Mouse (Mus musculus): ENCODE results near the gene G430095P16Rik. TPM values are rescaled to one million over a fixed set of nuclear protein-coding genes. Genes with fewer than 3 reads are reported as not detected.

G430095P16Rik gene
- 0.84 and 1.8 TPM in 2 replicates for polyA plus RNA-seq (2014; fragmentation: Nextera tagmentation; extraction: Ambion mirVana)

DNA sequence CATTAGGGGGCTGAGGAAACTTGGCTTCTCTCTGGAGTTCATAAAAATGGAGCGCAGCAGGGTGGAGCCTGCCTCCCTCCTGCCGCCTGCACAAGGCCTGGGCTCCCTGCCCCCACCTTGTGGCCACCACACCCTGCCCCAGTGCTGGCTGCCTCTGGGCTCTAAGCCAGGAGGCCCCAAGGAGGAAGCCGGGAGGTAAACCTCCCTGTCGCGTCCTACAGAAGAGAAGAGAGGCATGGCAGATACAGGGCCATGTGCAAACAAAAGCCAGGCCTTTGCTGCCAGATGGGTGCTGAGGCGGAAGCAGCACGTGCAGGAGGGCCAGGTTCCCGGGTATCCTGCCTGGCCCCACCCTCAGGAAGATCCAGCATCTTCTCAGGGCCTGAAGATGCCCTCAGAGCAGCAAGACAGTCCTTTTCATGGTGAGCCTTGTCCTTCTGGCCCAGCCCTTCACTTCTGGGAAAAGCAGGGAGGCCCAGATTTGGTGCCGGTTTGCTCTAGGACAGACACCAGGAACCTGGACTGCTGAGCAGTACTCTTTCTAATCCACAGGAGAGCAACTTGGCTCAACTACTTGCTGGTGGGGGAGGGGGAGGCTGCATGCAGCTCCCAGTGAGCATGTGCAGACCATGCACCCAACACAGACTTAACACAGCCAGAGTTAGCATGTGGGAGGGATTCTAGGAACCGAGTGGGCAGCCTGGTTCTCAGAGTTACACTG lies at the start of gene G430095P16Rik:
Gene G430095P16Rik (plus strand): TSS at position 158 of the 721 bp plus-strand sequence.
- peaks cover 18% of the 10 kb centered on the region for H3K4me1 ChIP-seq (ENCODE audit: control insufficient read depth, insufficient read depth, low read length)
- peak; percentile 55 for DNase-seq (ENCODE audit: low spot score)
- peak within 1 kb of the TSS; percentile 81 for H3K27ac ChIP-seq (ENCODE audit: low read depth, low read length)
- H3K9me3 ChIP-seq (ENCODE audit: control insufficient read depth, low read length) = no peaks in the 10 kb centered on the region
- peaks cover 35% of the 10 kb centered on the region for H3K27me3 ChIP-seq (ENCODE audit: control insufficient read depth, insufficient read depth, low read length)
- 27% methylated on average over 10 of the region's 10 CpGs for WGBS
- peak within 1 kb of the TSS; percentile 21 for H3K4me2 ChIP-seq (ENCODE audit: low read depth)
- H3K9ac ChIP-seq (ENCODE audit: low read length) = peak within 1 kb of the TSS; percentile 46
- peak; percentile 53; the same call in 1 of the 2 replicates for ATAC-seq (ENCODE audit: insufficient read depth, low FRiP score, low TSS enrichment)
- no peaks in the 10 kb centered on the region for H3K36me3 ChIP-seq (ENCODE audit: control insufficient read depth, insufficient read depth, low read length)
- H3K4me3 ChIP-seq (ENCODE audit: low read depth, low read length) = no peak within 1 kb of the TSS

DNA sequence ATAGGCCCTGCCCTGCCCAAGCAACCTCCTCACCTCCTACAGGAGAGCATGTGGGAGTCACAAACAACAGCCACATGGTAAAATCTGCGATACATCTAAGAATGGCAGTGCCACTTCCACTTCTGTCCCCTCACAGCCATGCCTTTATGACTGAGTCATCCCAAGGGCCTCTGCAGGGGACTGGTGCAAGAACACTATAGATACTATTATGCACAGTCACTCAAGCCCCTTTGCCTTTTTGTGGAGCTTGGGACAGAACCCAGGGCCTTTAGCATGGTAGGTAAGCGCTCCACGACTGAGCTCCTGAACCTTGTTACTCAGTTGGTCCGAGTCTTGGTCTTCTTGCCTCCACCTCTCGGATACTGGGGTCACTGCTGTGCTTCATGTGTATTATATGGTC lies 45.5 kb upstream of the G430095P16Rik start:
- no peaks in the 10 kb centered on the region for H3K27me3 ChIP-seq (ENCODE audit: control insufficient read depth, insufficient read depth, low read length)
- no peaks in the 10 kb centered on the region for H3K4me1 ChIP-seq (ENCODE audit: control insufficient read depth, insufficient read depth, low read length)
- H3K27ac ChIP-seq (ENCODE audit: low read depth, low read length) = no peak overlapping the region
- no peak for DNase-seq (ENCODE audit: low spot score)
- H3K4me2 ChIP-seq (ENCODE audit: low read depth) = no peak overlapping the region
- no peaks in the 10 kb centered on the region for H3K9me3 ChIP-seq (ENCODE audit: control insufficient read depth, low read length)
- H3K36me3 ChIP-seq (ENCODE audit: control insufficient read depth, insufficient read depth, low read length) = peaks cover 15% of the 10 kb centered on the region
- no peak overlapping the region for H3K9ac ChIP-seq (ENCODE audit: low read length)
- no peak overlapping the region for H3K4me3 ChIP-seq (ENCODE audit: low read depth, low read length)
- ATAC-seq (ENCODE audit: insufficient read depth, low FRiP score, low TSS enrichment) = no peak
- 95% methylated on average over 5 of the region's 5 CpGs for WGBS

DNA sequence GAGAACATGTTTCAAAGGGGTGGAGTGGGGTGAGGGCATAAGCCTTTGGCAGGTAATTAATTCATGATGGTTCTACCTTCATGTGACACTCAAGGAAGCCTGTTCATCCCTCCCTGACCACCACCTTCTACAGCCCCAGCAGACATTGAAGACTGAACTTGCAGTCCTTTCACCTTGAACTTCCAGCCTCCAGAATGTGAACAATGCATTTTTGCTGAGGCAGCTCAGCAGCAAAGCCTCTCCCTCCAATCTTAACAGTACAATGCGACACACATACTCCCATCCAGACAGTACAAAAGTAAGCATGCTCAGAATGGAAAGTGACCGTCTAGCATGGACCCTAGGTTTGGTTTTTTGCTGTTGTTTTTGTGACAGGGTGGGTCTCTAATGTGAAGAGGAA lies 41.3 kb upstream of the G430095P16Rik start:
- no peak overlapping the region for H3K27ac ChIP-seq (ENCODE audit: low read depth, low read length)
- WGBS = 97% methylated on average over 2 of the region's 2 CpGs
- no peaks in the 10 kb centered on the region for H3K36me3 ChIP-seq (ENCODE audit: control insufficient read depth, insufficient read depth, low read length)
- DNase-seq (ENCODE audit: low spot score) (no peak), ATAC-seq (ENCODE audit: insufficient read depth, low FRiP score, low TSS enrichment) (no peak)
- H3K27me3 ChIP-seq (ENCODE audit: control insufficient read depth, insufficient read depth, low read length) = no peaks in the 10 kb centered on the region
- H3K4me2 ChIP-seq (ENCODE audit: low read depth) = no peak overlapping the region
- no peaks in the 10 kb centered on the region for H3K9me3 ChIP-seq (ENCODE audit: control insufficient read depth, low read length)
- no peak overlapping the region for H3K9ac ChIP-seq (ENCODE audit: low read length)
- no peak overlapping the region for H3K4me3 ChIP-seq (ENCODE audit: low read depth, low read length)
- H3K4me1 ChIP-seq (ENCODE audit: control insufficient read depth, insufficient read depth, low read length) = peaks cover 8% of the 10 kb centered on the region

DNA sequence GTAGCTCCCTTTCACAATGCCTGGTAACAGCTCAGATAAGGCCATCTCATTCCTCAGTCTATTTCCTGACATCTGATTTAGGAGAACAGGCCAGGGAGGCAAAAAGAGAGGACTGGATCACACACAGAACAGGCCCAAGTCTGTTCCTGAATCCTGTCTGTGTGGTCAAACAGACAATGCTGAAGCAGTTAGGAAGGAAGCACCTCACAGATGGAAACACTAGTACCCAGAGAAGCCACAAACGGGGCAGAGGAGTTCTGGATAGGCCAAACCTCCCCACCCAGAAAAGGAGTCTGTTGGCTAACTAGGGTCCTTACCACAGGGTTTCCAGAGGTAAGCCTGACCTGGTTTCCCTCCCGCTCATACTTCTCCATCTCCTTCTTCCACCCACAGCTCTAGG lies 40.5 kb upstream of the G430095P16Rik start:
- Histone ChIP-seq H3K27me3 (ENCODE audit: control insufficient read depth, insufficient read depth, low read length) (no peaks in the 10 kb centered on the region), H3K9me3 (ENCODE audit: control insufficient read depth, low read length) (no peaks in the 10 kb centered on the region), H3K36me3 (ENCODE audit: control insufficient read depth, insufficient read depth, low read length) (no peaks in the 10 kb centered on the region), H3K4me2 (ENCODE audit: low read depth) (no peak overlapping the region), H3K4me1 (ENCODE audit: control insufficient read depth, insufficient read depth, low read length) (peaks cover 11% of the 10 kb centered on the region), H3K9ac (ENCODE audit: low read length) (no peak overlapping the region), H3K27ac (ENCODE audit: low read depth, low read length) (no peak overlapping the region), H3K4me3 (ENCODE audit: low read depth, low read length) (no peak overlapping the region)
- ATAC-seq (ENCODE audit: insufficient read depth, low FRiP score, low TSS enrichment) (no peak), DNase-seq (ENCODE audit: low spot score) (no peak)
- 91% methylated on average over 2 of the region's 2 CpGs for WGBS

GRCm38 (mm10) chr8:84684537-84684936 lies 38.3 kb upstream of the G430095P16Rik start:
- 44% methylated on average over 3 of the region's 3 CpGs for WGBS
- DNase-seq (ENCODE audit: low spot score) (no peak), ATAC-seq (ENCODE audit: insufficient read depth, low FRiP score, low TSS enrichment) (no peak)
- no peak overlapping the region for H3K4me3 ChIP-seq (ENCODE audit: low read depth, low read length)
- no peaks in the 10 kb centered on the region for H3K36me3 ChIP-seq (ENCODE audit: control insufficient read depth, insufficient read depth, low read length)
- H3K4me1 ChIP-seq (ENCODE audit: control insufficient read depth, insufficient read depth, low read length) = peaks cover 11% of the 10 kb centered on the region
- H3K9me3 ChIP-seq (ENCODE audit: control insufficient read depth, low read length) = no peaks in the 10 kb centered on the region
- no peak overlapping the region for H3K27ac ChIP-seq (ENCODE audit: low read depth, low read length)
- no peak overlapping the region for H3K4me2 ChIP-seq (ENCODE audit: low read depth)
- H3K9ac ChIP-seq (ENCODE audit: low read length) = no peak overlapping the region
- no peaks in the 10 kb centered on the region for H3K27me3 ChIP-seq (ENCODE audit: control insufficient read depth, insufficient read depth, low read length)

GRCm38 (mm10) chr8:84686191-84687002 lies 36.4 kb upstream of the G430095P16Rik start, which contains the start of gene Trmt1:
Trmt1 (plus strand) TSS chr8:84686307.
- H3K4me1 ChIP-seq (ENCODE audit: control insufficient read depth, insufficient read depth, low read length) = peaks cover 16% of the 10 kb centered on the region
- ATAC-seq (ENCODE audit: insufficient read depth, low FRiP score, low TSS enrichment) (0 out of 2 replicates have a peak, but pooled peaks have one; percentile 1), DNase-seq (ENCODE audit: low spot score) (peak; percentile 26)
- no peaks in the 10 kb centered on the region for H3K36me3 ChIP-seq (ENCODE audit: control insufficient read depth, insufficient read depth, low read length)
- peak within 1 kb of the TSS; percentile 96 for H3K4me3 ChIP-seq (ENCODE audit: low read depth, low read length)
- no peaks in the 10 kb centered on the region for H3K27me3 ChIP-seq (ENCODE audit: control insufficient read depth, insufficient read depth, low read length)
- peak within 1 kb of the TSS; percentile 86 for H3K4me2 ChIP-seq (ENCODE audit: low read depth)
- H3K9me3 ChIP-seq (ENCODE audit: control insufficient read depth, low read length) = no peaks in the 10 kb centered on the region
- peak within 1 kb of the TSS; percentile 98 for H3K9ac ChIP-seq (ENCODE audit: low read length)
- 9% methylated on average over 20 of the region's 20 CpGs for WGBS
- H3K27ac ChIP-seq (ENCODE audit: low read depth, low read length) = peak within 1 kb of the TSS; percentile 86

- 1% methylated on average over 46 of the region's 62 CpGs for WGBS
- peaks cover 16% of the 10 kb centered on the region for H3K4me1 ChIP-seq (ENCODE audit: control insufficient read depth, insufficient read depth, low read length)
- H3K4me3 ChIP-seq (ENCODE audit: low read depth, low read length) = peak overlapping the region; percentile 96
- peak overlapping the region; percentile 98 for H3K9ac ChIP-seq (ENCODE audit: low read length)
- H3K9me3 ChIP-seq (ENCODE audit: control insufficient read depth, low read length) = no peaks in the 10 kb centered on the region
- DNase-seq (ENCODE audit: low spot score) = peak; percentile 58
- H3K36me3 ChIP-seq (ENCODE audit: control insufficient read depth, insufficient read depth, low read length) = peaks cover 1% of the 10 kb centered on the region
- H3K27ac ChIP-seq (ENCODE audit: low read depth, low read length) = peak overlapping the region; percentile 86
- peak; percentile 24 for ATAC-seq (ENCODE audit: insufficient read depth, low FRiP score, low TSS enrichment)
- peak overlapping the region; percentile 86 for H3K4me2 ChIP-seq (ENCODE audit: low read depth)
- H3K27me3 ChIP-seq (ENCODE audit: control insufficient read depth, insufficient read depth, low read length) = no peaks in the 10 kb centered on the region
Observed at GRCm38 (mm10) chr8:84687003-84687704, 35.7 kb upstream of the G430095P16Rik start.

GRCm38 (mm10) chr8:84687705-84688100 lies 35.1 kb upstream of the G430095P16Rik start, which contains the start of gene Nacc1:
Nacc1 (minus strand) TSS chr8:84687862.
- H3K4me3 ChIP-seq (ENCODE audit: low read depth, low read length) = peak within 1 kb of the TSS; percentile 96
- no peaks in the 10 kb centered on the region for H3K27me3 ChIP-seq (ENCODE audit: control insufficient read depth, insufficient read depth, low read length)
- H3K27ac ChIP-seq (ENCODE audit: low read depth, low read length) = peak within 1 kb of the TSS; percentile 86
- ATAC-seq (ENCODE audit: insufficient read depth, low FRiP score, low TSS enrichment) = peak; percentile 83
- no peaks in the 10 kb centered on the region for H3K9me3 ChIP-seq (ENCODE audit: control insufficient read depth, low read length)
- H3K9ac ChIP-seq (ENCODE audit: low read length) = peak within 1 kb of the TSS; percentile 98
- WGBS = 0% methylated on average over 31 of the region's 37 CpGs
- peaks cover 2% of the 10 kb centered on the region for H3K36me3 ChIP-seq (ENCODE audit: control insufficient read depth, insufficient read depth, low read length)
- peaks cover 16% of the 10 kb centered on the region for H3K4me1 ChIP-seq (ENCODE audit: control insufficient read depth, insufficient read depth, low read length)
- peak within 1 kb of the TSS; percentile 86 for H3K4me2 ChIP-seq (ENCODE audit: low read depth)
- peak; percentile 91 for DNase-seq (ENCODE audit: low spot score)

All from neural tube, embryonic 11.5 days (tissue).